Mouse (Mus musculus) small intestine, adult 2 months (tissue): Measurements from ENCODE around the gene Rap1gap2. TPM values are rescaled to one million over a fixed set of nuclear protein-coding genes. Genes with fewer than 3 reads are reported as not detected.
A peak's percentile ranks its signal among the peaks of the same experiment; 100 is the strongest.

Experiments used
- H3K27ac ChIP-seq: fragments of 200-500 bp; 2 replicates; pipeline ENCODE4 v1.5.1; 2012; ENCODE audit warnings: low read depth, low read length, control low read depth, inconsistent platforms; ENCODE audit not compliant: insufficient read depth
- H3K27me3 ChIP-seq: fragments of 200-500 bp; 2 replicates; pipeline ENCODE4 v1.6.1; 2012; ENCODE audit warnings: mild to moderate bottlenecking, moderate library complexity, low read length, inconsistent platforms; ENCODE audit not compliant: control insufficient read depth, insufficient read depth
- H3K36me3 ChIP-seq: fragments of 200-500 bp; 2 replicates; pipeline ENCODE4 v1.6.1; 2012; ENCODE audit warnings: mild to moderate bottlenecking, low read length, control low read depth, inconsistent platforms; ENCODE audit not compliant: control insufficient read depth, insufficient read depth
- H3K4me1 ChIP-seq: fragments of 200-500 bp; 2 replicates; pipeline ENCODE4 v1.6.1; 2012; ENCODE audit warnings: low read length, inconsistent platforms, mixed read lengths; ENCODE audit not compliant: control insufficient read depth, insufficient read depth, insufficient read length
- H3K4me3 ChIP-seq: fragments of 200-500 bp; 2 replicates; pipeline ENCODE4 v1.5.1; 2012; ENCODE audit warnings: low read depth, mild to moderate bottlenecking, control low read depth, inconsistent platforms, low read length, moderate library complexity
- CTCF ChIP-seq: fragments of 200-500 bp; IDR thresholded peaks from 2 replicates; pipeline ENCODE4 v1.5.1; 2012; ENCODE audit warnings: low read depth, mild to moderate bottlenecking, control low read depth, inconsistent platforms, low read length, moderate library complexity, mixed read lengths; ENCODE audit not compliant: insufficient replicate concordance, insufficient read length; ENCODE audit errors: extremely low read depth
- POLR2A ChIP-seq: fragments of 200-500 bp; IDR thresholded peaks from 2 replicates; pipeline ENCODE4 v1.6.1; 2012; ENCODE audit warnings: low read depth, mild to moderate bottlenecking, control low read depth, inconsistent platforms, low read length, moderate library complexity
- WGBS: fragments of 180-500 bp; shearing (Covaris S2); methylation state at CpG from one replicate; pipeline ENCODE4 v1.1.7; 2018; 5-methylcytosine and 5-hydroxymethylcytosine counted together
- polyA plus RNA-seq: library from polyadenylated mRNA; depleted of rRNA; stranded (reverse); fragments of >200 nt; gene quantifications from 2 replicates; pipeline ENCODE4 v1.2.3, GENCODE M21; 2012

Gene Rap1gap2
- polyA plus RNA-seq, 1 experiment: 18.4 TPM

- Histone ChIP-seq H3K36me3 (no peaks in the 10 kb centered on the region), H3K27me3 (no peaks in the 10 kb centered on the region), H3K4me1 (peaks cover 3% of the 10 kb centered on the region; the same call in 1 of the 2 replicates), H3K27ac (peak overlapping the region; percentile 34; the same call in 1 of the 2 replicates), H3K4me3 (no peak overlapping the region)
- WGBS: 86% methylated on average over 4 of the region's 4 CpGs
- TF ChIP-seq POLR2A: no peak
- no peak for TF ChIP-seq CTCF
These were observed 162.2 kb downstream of the Rap1gap2 start for GRCm38 (mm10) chr11:74448556-74448955.

DNA sequence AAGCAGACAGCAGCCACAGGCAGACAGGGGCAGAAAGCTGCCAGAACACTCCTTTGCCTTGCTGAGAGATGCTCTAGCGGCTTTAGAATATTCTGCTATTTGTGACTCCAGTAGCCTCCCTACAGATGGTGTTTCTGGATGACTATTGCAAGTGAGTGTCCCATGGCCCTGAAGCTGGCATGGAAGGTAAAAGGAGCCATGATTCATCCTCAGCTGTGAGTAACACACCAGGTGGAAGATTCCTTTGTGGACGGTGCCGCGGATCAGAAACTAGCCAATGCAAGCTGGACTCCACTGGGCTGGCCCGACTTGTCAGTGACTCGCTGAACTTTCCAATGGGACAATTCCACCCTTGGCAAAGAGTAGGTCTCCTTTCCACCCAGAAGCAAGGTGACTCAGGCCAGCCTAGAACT is 162.7 kb downstream of the Rap1gap2 start:
- Histone ChIP-seq H3K27me3 (no peaks in the 10 kb centered on the region), H3K4me1 (peaks cover 3% of the 10 kb centered on the region; the same call in 1 of the 2 replicates), H3K4me3 (no peak overlapping the region), H3K36me3 (no peaks in the 10 kb centered on the region), H3K27ac (no peak overlapping the region)
- 77% methylated on average over 6 of the region's 6 CpGs for WGBS
- TF ChIP-seq CTCF (no peak), POLR2A (no peak)

DNA sequence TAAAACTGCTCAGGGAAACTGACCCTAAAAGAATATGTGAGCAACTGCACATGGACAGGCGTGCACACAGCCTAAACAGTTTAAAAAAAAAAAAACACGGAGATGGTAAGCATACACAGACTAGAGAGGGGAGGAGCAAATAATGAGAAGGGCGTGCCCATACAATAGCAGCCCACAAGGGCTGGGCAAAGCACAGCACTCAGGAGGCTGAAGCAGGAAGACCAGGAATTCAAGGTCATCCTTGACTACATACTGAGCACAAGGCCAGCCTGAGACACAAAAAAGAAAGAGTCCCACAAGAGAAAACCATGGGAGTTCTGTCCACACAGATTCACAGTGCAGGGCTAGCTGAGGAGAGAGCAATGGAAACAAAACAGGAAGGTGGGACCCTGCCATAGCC is 165.1 kb downstream of the Rap1gap2 start:
- TF ChIP-seq CTCF (no peak), POLR2A (no peak)
- 71% methylated on average over 3 of the region's 3 CpGs for WGBS
- Histone ChIP-seq H3K4me1 (peaks cover 13% of the 10 kb centered on the region; the same call in 1 of the 2 replicates), H3K36me3 (no peaks in the 10 kb centered on the region), H3K27ac (no peak overlapping the region), H3K4me3 (no peak overlapping the region), H3K27me3 (no peaks in the 10 kb centered on the region)

- WGBS: 38% methylated on average over 5 of the region's 5 CpGs
- H3K27me3 ChIP-seq: no peaks in the 10 kb centered on the region
- H3K4me3 ChIP-seq: no peak overlapping the region
- 0 out of 2 replicates have a peak overlapping the region, but pooled peaks have one; percentile 9 for H3K27ac ChIP-seq
- no peaks in the 10 kb centered on the region for H3K36me3 ChIP-seq
- TF ChIP-seq CTCF (no peak), POLR2A (no peak)
- H3K4me1 ChIP-seq: peaks cover 22% of the 10 kb centered on the region
These were observed 166.8 kb downstream of the Rap1gap2 start for GRCm38 (mm10) chr11:74443924-74444256.

- Histone ChIP-seq H3K27me3 (no peaks in the 10 kb centered on the region), H3K4me1 (peaks cover 22% of the 10 kb centered on the region), H3K27ac (peak overlapping the region; percentile 9; the same call in 1 of the 2 replicates), H3K36me3 (no peaks in the 10 kb centered on the region), H3K4me3 (no peak overlapping the region)
- WGBS: 31% methylated on average over 6 of the region's 6 CpGs
- TF ChIP-seq POLR2A (no peak), CTCF (no peak)
These were observed 167.4 kb downstream of the Rap1gap2 start for GRCm38 (mm10) chr11:74443147-74443923.

- WGBS: 39% methylated on average over 4 of the region's 4 CpGs
- Histone ChIP-seq H3K4me3 (no peak overlapping the region), H3K27ac (peak overlapping the region; percentile 53), H3K36me3 (no peaks in the 10 kb centered on the region), H3K27me3 (no peaks in the 10 kb centered on the region), H3K4me1 (peaks cover 24% of the 10 kb centered on the region)
- TF ChIP-seq POLR2A (no peak), CTCF (no peak)
These were observed 168.3 kb downstream of the Rap1gap2 start for GRCm38 (mm10) chr11:74442396-74442795.

DNA sequence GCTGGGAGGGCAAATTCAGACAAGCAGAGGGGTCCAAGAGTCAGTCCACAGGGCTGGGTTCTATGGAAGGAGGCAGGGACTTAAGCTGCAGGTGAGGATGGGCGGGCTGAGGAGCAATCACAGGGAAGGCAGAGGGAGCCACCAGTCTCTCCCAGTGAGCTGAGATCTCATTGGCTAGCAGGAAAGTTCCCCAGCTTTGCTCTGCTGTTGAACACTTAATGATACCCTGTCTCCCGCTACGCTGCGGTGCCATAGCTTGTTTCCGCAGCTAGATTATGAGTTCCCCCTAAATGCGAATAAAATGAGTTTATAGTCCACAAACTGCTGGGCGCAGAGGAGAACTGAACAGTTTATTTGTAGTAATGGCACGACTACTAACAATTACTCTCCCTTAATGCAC is 170.6 kb downstream of the Rap1gap2 start:
- Histone ChIP-seq H3K36me3 (peaks cover 12% of the 10 kb centered on the region; the same call in 1 of the 2 replicates), H3K4me1 (peaks cover 24% of the 10 kb centered on the region)
- 79% methylated on average over 8 of the region's 8 CpGs for WGBS

More for the DNA sequence above, 170.6 kb downstream of the Rap1gap2 start:
- no peaks in the 10 kb centered on the region for H3K27me3 ChIP-seq
- H3K4me3 ChIP-seq: no peak overlapping the region
- no peak overlapping the region for H3K27ac ChIP-seq
- TF ChIP-seq POLR2A (no peak), CTCF (no peak)
